Mouse (Mus musculus) gastrocnemius, adult 8-10 months (tissue): ENCODE measurements around the gene Gm8356. TPM values are rescaled to one million over a fixed set of nuclear protein-coding genes. Genes with fewer than 3 reads are reported as not detected.
"Not testable (repeated sequence)": the region's sequence is repeated elsewhere in the genome, so short reads cannot be mapped to it uniquely, and the experiment has no call there.

Experiments
- DNase-seq, 2 experiments: peaks; one replicate each; pipeline ENCODE4 v3.0.0; 2022; ENCODE audit warnings: low spot score in 2 of 2
- total RNA-seq, 4 experiments: library from RNA; stranded (reverse); gene quantifications; 2 replicates each; pipeline ENCODE4 v1.2.4; 2022

The Gm8356 gene
- not detected for total RNA-seq

DNA sequence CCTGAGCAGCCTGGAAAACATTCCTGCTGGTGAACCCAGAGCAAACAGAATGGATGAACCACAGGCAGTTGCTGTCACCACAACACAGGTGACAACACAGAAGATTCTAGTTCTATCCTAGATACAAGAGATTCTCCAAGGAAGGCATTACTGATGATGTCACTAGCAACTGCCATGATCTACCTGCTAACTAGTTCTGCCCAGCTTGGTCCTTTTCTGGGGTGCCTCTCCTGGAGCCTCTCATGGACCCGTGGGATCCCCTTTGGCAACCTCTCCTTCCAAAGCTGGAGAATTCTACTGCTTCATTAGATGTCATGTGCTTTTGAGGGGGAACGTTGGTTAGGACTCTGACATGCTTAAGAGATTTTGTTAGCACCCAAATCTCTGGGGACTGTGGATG lies at the start of gene Gm8356:
Gm8356 (minus strand) TSS at position 101 of the 400 bp plus-strand sequence.
- not testable (repeated sequence) for DNase-seq

DNA sequence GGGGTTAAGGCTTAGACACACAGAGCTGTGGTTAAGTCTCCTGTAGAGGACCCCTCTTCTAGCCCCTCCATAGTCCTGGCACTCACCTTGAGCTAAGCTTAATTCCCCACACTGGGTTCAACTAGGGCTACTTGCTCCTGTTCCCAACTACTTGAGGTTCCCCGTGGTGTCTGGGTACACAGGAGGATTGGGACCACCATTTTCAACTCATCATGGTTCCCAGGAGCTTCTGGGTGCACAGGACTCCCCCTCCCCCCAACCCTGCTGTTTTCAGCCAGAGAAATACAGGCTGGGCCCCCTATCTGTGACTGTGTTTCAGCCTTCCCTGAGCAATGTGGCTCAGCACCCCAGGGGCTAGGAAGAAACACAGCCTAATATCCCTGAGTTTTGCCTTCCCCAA lies 50.8 kb downstream of the Gm8356 start:
- not testable (repeated sequence) for DNase-seq

DNA sequence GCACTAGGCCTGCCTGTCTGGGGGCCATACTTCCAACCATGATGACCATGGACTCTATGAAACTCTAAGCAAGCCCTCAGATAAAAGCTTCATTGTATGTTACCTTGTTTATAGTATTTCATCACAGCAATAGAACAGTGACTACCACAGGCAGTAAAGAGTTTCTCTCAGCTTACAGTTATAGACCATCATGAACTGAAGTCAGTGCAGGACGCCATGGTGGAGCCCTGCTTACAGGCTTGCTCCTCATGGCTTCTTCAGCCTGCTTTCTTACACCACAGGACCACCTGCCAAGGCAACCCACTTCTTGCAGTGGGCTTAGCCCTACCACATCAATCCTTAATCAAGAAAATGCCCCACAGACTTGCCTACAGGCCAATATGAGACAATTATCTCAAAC lies 51.5 kb downstream of the Gm8356 start:
- DNase-seq: not testable (repeated sequence)

DNA sequence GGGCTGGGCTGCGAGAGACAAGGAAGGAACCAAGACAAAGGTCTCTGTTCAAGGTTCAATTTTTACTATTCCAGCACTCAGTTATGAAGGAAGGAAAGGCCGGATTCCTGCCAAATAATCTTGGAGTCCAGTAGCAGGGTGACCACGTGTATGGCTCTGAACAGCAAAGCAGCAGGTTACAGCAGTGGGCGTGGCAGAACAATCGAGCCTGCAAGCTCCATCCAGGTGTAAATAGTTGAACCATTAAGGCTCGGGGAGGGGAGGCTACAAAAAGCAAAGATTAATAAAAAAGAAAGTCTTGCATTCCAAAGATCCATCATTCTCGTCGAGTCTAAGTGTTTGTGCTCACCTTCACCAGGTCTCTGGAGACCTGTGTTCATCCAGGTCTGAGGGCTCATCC lies 55.0 kb downstream of the Gm8356 start:
- DNase-seq: not testable (repeated sequence)

Other genes starting within 250 kb of the Gm8356 start
- gene Gm21103, start 232.4 kb downstream of the Gm8356 start, total RNA-seq: not detected
- gene Gm3618, start 193.6 kb downstream of the Gm8356 start, total RNA-seq: not detected
- gene Gm16440, start 147.0 kb downstream of the Gm8356 start, total RNA-seq: not detected
- under 1 TPM in 1 of 4 experiments, not detected in 3; 0.19 TPM for gene Gm3591, start 124.8 kb downstream of the Gm8356 start, total RNA-seq
- gene Gm3594, start 92.7 kb downstream of the Gm8356 start, total RNA-seq: not detected
- gene Gm3629, start 53.3 kb upstream of the Gm8356 start, total RNA-seq: under 1 TPM in 2 of 4 experiments, not detected in 2; 0.19 to 0.31 TPM
- gene Gm3460, start 85.1 kb upstream of the Gm8356 start, total RNA-seq: under 1 TPM in 1 of 4 experiments, not detected in 3; 0.62 TPM
- gene Gm10251, start 146.9 kb upstream of the Gm8356 start, total RNA-seq: not detected
- gene Gm8050, start 183.0 kb upstream of the Gm8356 start, total RNA-seq: not detected
- 1 to 10 TPM in 2 of 4 experiments, under 1 TPM in 2; 0.74 to 1.4 (median 1.1) TPM for gene Gm3636, start 205.0 kb upstream of the Gm8356 start, total RNA-seq
- not detected for gene Gm8362, start 237.1 kb upstream of the Gm8356 start, total RNA-seq